Mouse (Mus musculus): ENCODE results near the gene Prpsap2.

Gene Prpsap2

DNA sequence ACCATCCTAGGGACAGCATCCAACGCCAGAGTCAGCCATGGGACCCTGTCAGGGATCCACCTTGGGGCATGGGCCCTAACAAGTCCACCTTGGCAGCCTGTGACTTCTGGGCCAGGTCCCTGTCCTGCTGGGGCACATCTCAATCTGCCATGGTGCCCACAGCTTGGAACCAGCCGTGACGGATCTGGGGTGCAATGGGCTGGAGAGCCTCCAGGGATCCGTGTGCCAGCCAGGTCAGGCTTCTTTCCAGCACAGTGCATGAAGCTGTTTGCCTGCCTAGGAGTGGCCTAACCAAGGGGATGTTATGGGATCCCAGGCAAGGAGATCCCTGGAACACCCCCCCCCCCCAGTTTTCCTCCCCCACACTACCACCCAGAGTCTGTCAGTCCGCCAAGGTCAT lies 68.9 kb downstream of the Prpsap2 start:
- CTCF ChIA-PET: interaction anchor here in 3 of 4 experiments (0.9 to 1.8 kb wide), 3 partner anchors 18 to 22 kb away, joined by 3 to 5 read pairs (median 5); no protein-coding TSS in a partner anchor
- POLR2A ChIA-PET: interaction anchor here in 2 of 4 experiments (1.0 to 1.9 kb wide), 3 partner anchors 9 to 199 kb away, joined by 3 to 4 read pairs (median 3); partner anchors contain the start of genes Fam83g (in 1 of the 2) and Mapk7 (in 1 of the 2)

DNA sequence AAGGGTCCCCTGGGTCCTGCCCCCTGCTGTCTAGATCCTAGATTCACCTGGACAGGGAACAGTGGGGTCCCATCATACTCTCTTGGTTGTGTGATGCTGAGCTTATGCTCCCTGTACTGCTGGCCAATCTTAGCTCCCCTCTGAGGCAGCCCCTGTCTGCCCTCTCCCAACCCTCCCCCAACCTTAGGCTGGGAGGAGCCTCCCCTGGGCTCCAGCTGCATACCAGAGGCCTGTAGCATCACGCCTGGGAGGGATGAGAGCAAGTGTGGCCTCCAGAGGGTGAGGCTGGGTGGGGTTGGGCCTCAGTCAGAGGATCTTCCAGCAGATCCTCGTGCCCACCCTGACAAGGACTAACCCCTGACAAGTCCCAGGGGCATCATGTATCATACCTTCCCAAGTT lies 74.3 kb downstream of the Prpsap2 start:
- ChIA-PET CTCF (interaction anchor here in 3 of 4 experiments (0.6 to 6.4 kb wide), 5 partner anchors 9 to 27 kb away, joined by 3 to 45 read pairs (median 5); no protein-coding TSS in a partner anchor), POLR2A (interaction anchor here in 3 of 4 experiments (0.9 to 6.9 kb wide), 11 partner anchors 9 to 192 kb away, joined by 3 to 104 read pairs (median 4); no protein-coding TSS in a partner anchor)

DNA sequence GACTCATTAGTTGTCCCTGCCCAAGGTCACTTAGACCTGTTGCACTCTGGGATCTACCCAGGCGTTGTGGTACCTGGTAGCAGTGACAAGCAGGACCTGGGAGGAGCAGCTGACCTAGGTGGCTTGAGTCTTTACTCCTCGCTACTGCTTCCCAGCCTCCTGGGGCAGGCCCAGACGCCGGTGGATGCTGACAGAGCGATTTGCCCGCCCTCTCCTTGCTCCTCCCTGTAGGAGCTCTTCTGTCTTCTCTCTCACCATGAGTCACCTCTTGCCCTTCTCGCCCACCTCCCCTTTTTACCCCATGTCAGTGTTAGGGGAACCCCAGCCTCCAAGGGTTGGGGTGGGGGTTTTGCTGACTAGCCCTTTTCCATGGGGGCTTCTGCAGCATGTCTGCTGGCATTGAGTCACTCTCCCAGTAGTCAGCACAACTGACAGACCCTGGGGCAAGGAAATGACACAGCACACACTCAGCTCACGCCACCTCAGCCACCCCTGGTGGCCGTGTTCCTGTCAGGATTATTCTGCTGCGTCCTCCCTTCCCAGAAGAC lies 74.9 kb downstream of the Prpsap2 start:
- POLR2A ChIA-PET: interaction anchor here in 3 of 4 experiments (0.9 to 6.9 kb wide), 10 partner anchors 9 to 191 kb away, joined by 3 to 104 read pairs (median 4); no protein-coding TSS in a partner anchor
- CTCF ChIA-PET: interaction anchor here in 3 of 4 experiments (0.6 to 6.4 kb wide), 5 partner anchors 9 to 28 kb away, joined by 3 to 45 read pairs (median 5); no protein-coding TSS in a partner anchor

DNA sequence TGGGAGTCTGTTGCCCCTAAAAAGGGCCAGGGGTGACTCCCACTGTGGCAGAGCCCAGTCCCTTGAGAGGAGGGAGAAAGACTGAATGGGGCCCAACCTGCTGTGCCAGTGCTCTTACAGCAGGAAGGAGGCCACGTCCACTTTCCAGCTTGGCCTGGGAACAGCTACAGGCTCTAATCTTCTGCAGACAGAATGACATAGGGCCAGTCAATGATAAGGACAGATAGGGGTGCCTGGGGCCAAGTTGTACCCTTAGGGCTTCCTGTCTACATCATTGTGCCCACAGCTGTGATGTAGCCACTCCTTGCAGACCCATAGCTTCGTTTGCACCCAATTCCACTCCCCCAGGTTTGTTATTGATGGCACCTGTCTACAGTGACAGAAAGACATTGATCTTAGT lies 75.7 kb downstream of the Prpsap2 start:
- CTCF ChIA-PET: interaction anchor here in 1 of 4 experiments (6.4 kb wide), 1 partner anchor 11 kb away, joined by 45 read pairs; no protein-coding TSS in a partner anchor
- POLR2A ChIA-PET: interaction anchor here in 3 of 4 experiments (1.3 to 6.9 kb wide), 9 partner anchors 11 to 22 kb away, joined by 4 to 104 read pairs (median 9); no protein-coding TSS in a partner anchor

DNA sequence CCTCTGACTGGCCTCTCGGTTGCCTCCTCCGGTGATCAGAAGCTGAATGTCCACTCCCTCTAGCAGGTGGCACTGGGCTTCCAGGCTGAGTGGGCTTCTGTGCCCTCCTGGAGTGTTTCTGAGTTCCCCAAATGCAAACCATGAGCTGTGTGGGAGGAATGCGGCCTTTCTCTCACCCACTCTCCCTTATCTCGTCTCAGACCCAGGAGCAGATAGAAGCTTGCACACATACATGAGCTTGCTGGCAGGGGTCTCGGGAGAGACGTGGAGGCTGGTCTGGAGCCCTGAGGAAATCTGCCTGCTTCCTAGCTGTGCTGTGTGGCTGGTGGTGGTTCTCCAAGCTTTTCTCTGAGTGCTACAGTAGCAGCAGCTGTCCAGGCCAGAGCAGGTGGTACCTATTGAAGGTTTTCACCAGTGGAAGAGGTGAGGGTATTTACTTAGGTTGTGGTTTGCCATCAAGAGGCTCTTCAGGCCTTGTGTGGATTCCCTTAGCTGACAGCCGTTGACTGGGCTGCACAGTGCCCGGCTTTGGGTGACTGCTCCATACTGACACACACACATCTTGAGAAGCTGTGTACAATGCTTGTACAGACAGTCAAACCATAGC lies 76.7 kb downstream of the Prpsap2 start:
- ChIA-PET POLR2A (interaction anchor here in 3 of 4 experiments (0.5 to 6.9 kb wide), 18 partner anchors 7 to 321 kb away, joined by 3 to 104 read pairs (median 4); no protein-coding TSS in a partner anchor), CTCF (interaction anchor here in 2 of 4 experiments (0.7 to 6.4 kb wide), 4 partner anchors 11 to 29 kb away, joined by 3 to 45 read pairs (median 4); no protein-coding TSS in a partner anchor)

DNA sequence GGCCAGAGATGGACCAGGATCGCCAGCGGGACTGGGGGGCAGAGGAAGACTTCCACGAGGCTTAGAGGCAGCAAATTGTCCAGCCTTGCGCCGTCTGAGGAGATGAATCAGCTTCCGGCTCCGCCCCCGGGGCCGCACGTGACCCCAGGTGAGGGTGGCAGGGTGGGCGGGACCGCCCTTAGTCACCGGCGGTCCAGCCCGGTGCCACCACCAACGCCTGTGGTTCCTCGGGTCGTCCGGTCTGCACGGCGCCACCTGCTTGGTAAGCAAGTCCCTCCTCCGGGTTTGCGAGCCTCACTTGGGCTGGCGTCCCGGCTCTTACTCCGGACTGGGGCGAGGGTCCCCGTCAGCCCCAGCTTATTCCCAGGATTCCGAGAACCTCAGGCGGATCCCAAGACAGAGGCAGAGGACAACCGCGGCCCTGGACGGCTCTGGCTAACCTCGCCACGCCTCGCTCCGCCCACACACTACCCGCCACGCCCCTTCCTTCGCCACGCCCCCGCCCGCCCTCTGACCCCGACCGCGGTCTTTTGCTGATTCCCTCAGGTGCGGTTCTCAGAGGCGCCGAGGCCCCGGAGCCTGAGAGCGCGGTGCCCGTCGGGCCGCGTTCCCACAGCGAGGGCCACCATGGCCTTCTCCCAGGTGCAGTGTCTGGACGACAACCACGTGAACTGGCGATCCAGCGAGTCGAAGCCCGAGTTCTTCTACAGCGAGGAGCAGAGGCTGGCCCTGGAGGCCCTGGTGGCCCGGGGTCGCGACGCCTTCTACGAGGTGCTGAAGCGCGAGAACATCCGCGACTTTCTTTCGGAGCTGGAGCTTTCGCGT lies 77.8 kb downstream of the Prpsap2 start, which contains the start of gene Fam83g:
Gene Fam83g (plus strand): TSS at position 185 of the 825 bp plus-strand sequence.
- ChIA-PET CTCF (interaction anchor here in 3 of 4 experiments (0.5 to 2.5 kb wide), 12 partner anchors 9 to 189 kb away, joined by 3 to 26 read pairs (median 4); no protein-coding TSS in a partner anchor), POLR2A (interaction anchor here in 3 of 4 experiments (0.7 to 6.9 kb wide), 40 partner anchors 8 to 867 kb away, joined by 3 to 104 read pairs (median 4); partner anchors contain the start of genes Prpsap2 (in 2 of the 3), Mapk7 (in 1 of the 3), Ubb (in 1 of the 3) and Ulk2 (in 1 of the 3))

Measured in embryonic stem cell, embryonic (primary cell).